Mouse (Mus musculus): ENCODE data around the gene Tbc1d1. TPM values are rescaled to one million over a fixed set of nuclear protein-coding genes. Genes with fewer than 3 reads are reported as not detected.

Tbc1d1 gene
- total and polyA plus RNA-seq, 3 experiments: 26.0 to 38.6 (median 31.9) TPM

GRCm38 (mm10) chr5:64243666-64244065 lies 87.6 kb downstream of the Tbc1d1 start:
- in situ Hi-C loops (cut with MboI; ENCODE audit: low pct_ligation_motif_present, low pct_unique_long_range_greater_than_20kb, low sequenced_read_pairs) (loop anchor here (5.0 kb wide), 1 partner anchor 36 kb away; no protein-coding TSS in a partner anchor), dilution Hi-C loops (cut with MboI; ENCODE audit: extremely low pct_ligation_motif_present, extremely low pct_unique_long_range_greater_than_20kb, low sequenced_read_pairs) (no loop called here)
- peaks cover 15 to 61% of the 10 kb centered on the region in 2 experiments for H3K4me1 ChIP-seq (ENCODE audit: control insufficient read depth in 1 of 2, insufficient read depth in 2 of 2)

GRCm38 (mm10) chr5:64244283-64244682 lies 88.2 kb downstream of the Tbc1d1 start:
- in situ Hi-C loops (cut with MboI; ENCODE audit: low pct_ligation_motif_present, low pct_unique_long_range_greater_than_20kb, low sequenced_read_pairs) (loop anchor here (5.0 kb wide), 1 partner anchor 37 kb away; no protein-coding TSS in a partner anchor), dilution Hi-C loops (cut with MboI; ENCODE audit: extremely low pct_ligation_motif_present, extremely low pct_unique_long_range_greater_than_20kb, low sequenced_read_pairs) (no loop called here)
- Histone ChIP-seq H3K79me2 (replicated peaks; ENCODE audit: control insufficient read depth, extremely low read depth, insufficient read depth, poor library complexity, severe bottlenecking) (no peaks in the 10 kb centered on the region; the same call in 1 of the 2 replicates), H3K9ac (ENCODE audit: insufficient read depth, low read depth) (no peak overlapping the region), H3K27me3 (replicated peaks) (no peaks in the 10 kb centered on the region), H3K27ac (ENCODE audit: insufficient read depth, low read depth) (no peak overlapping the region), H3K4me3 (replicated peaks in 1 of 3; ENCODE audit: low read depth in 2 of 3, low read length in 2 of 3, poor library complexity in 1 of 3) (no peak overlapping the region), H3K4me1 (ENCODE audit: control insufficient read depth in 1 of 2, insufficient read depth in 2 of 2) (peaks cover 15 to 55% of the 10 kb centered on the region in 2 experiments), H3K9me3 (replicated peaks; ENCODE audit: low read length) (no peaks in the 10 kb centered on the region), H3K36me3 (replicated peaks in 1 of 2; ENCODE audit: control insufficient read depth in 1 of 2, insufficient read depth in 1 of 2, low read length in 1 of 2) (peaks cover 0 to 24% of the 10 kb centered on the region in 2 experiments), H3K4me2 (ENCODE audit: insufficient read depth, low read depth, poor library complexity, severe bottlenecking) (no peak overlapping the region)
- no peak for TF ChIP-seq MAX (IDR thresholded peaks at IDR 0.05; ENCODE audit: low read length)
- no peak for TF ChIP-seq JUND (conservative IDR thresholded peaks at IDR 0.05; ENCODE audit: low read depth, low read length)
- no peak for TF ChIP-seq KAT2A (IDR thresholded peaks at IDR 0.05; ENCODE audit: insufficient replicate concordance, low read length)
- TF ChIP-seq SMC3 (IDR thresholded peaks at IDR 0.05; ENCODE audit: low read depth, low read length): no peak
- no peak for TF ChIP-seq ZNF384 (IDR thresholded peaks at IDR 0.05; ENCODE audit: low read depth, low read length)
- no peak for TF ChIP-seq GABPA (IDR thresholded peaks at IDR 0.05; ENCODE audit: insufficient replicate concordance, low read depth, low read length)
- no peak for TF ChIP-seq E2F4 (IDR thresholded peaks at IDR 0.05; ENCODE audit: insufficient replicate concordance, low read depth, low read length)
- TF ChIP-seq MYC (IDR thresholded peaks at IDR 0.05; ENCODE audit: low read depth, low read length): no peak
- no peak for TF ChIP-seq TCF12 (IDR thresholded peaks at IDR 0.05; ENCODE audit: low read depth, low read length)
- TF ChIP-seq USF1 (IDR thresholded peaks at IDR 0.05; ENCODE audit: low read depth, low read length): no peak
- TF ChIP-seq HCFC1 (IDR thresholded peaks at IDR 0.05; ENCODE audit: low read depth, low read length): no peak
- DNase-seq (ENCODE audit: extremely low read depth): no peak

More at GRCm38 (mm10) chr5:64243666-64244065, 87.6 kb downstream of the Tbc1d1 start:
- peaks cover 0 to 24% of the 10 kb centered on the region in 2 experiments for H3K36me3 ChIP-seq (replicated peaks in 1 of 2; ENCODE audit: control insufficient read depth in 1 of 2, insufficient read depth in 1 of 2, low read length in 1 of 2)
- DNase-seq (ENCODE audit: extremely low read depth): no peak
- H3K9ac ChIP-seq (ENCODE audit: insufficient read depth, low read depth): no peak overlapping the region
- H3K4me2 ChIP-seq (ENCODE audit: insufficient read depth, low read depth, poor library complexity, severe bottlenecking): no peak overlapping the region
- no peaks in the 10 kb centered on the region for H3K9me3 ChIP-seq (replicated peaks; ENCODE audit: low read length)
- H3K4me3 ChIP-seq (replicated peaks in 1 of 3; ENCODE audit: low read depth in 2 of 3, low read length in 2 of 3, poor library complexity in 1 of 3): no peak overlapping the region
- H3K79me2 ChIP-seq (replicated peaks; ENCODE audit: control insufficient read depth, extremely low read depth, insufficient read depth, poor library complexity, severe bottlenecking): no peaks in the 10 kb centered on the region; the same call in 1 of the 2 replicates
- no peak for TF ChIP-seq BHLHE40 (IDR thresholded peaks at IDR 0.05; ENCODE audit: low read depth, low read length)
- no peak for TF ChIP-seq NRF1 (IDR thresholded peaks at IDR 0.05; ENCODE audit: low read depth, low read length)
- no peak for TF ChIP-seq USF2 (conservative IDR thresholded peaks at IDR 0.05; ENCODE audit: low read depth, low read length)
- TF ChIP-seq RAD21 (IDR thresholded peaks at IDR 0.05; ENCODE audit: low read depth, low read length): no peak
- TF ChIP-seq MAZ (IDR thresholded peaks at IDR 0.05; ENCODE audit: low read depth, low read length): no peak
- TF ChIP-seq PAX5 (IDR thresholded peaks at IDR 0.05; ENCODE audit: low read length): no peak
- no peak for TF ChIP-seq SMC3 (IDR thresholded peaks at IDR 0.05; ENCODE audit: low read depth, low read length)
- TF ChIP-seq HCFC1 (IDR thresholded peaks at IDR 0.05; ENCODE audit: low read depth, low read length): no peak
- no peak for TF ChIP-seq MAX (IDR thresholded peaks at IDR 0.05; ENCODE audit: low read length)
- TF ChIP-seq MAFK (IDR thresholded peaks at IDR 0.05; ENCODE audit: insufficient replicate concordance, low read length): no peak
- TF ChIP-seq TCF12 (IDR thresholded peaks at IDR 0.05; ENCODE audit: low read depth, low read length): no peak
- TF ChIP-seq ETS1 (conservative IDR thresholded peaks at IDR 0.05; ENCODE audit: low read depth, low read length): no peak
- TF ChIP-seq EP300 (IDR thresholded peaks at IDR 0.05; ENCODE audit: low read length): no peak
- TF ChIP-seq RCOR1 (conservative IDR thresholded peaks at IDR 0.05; ENCODE audit: low read depth, low read length): no peak
- no peaks in the 10 kb centered on the region for H3K27me3 ChIP-seq (replicated peaks)
- no peak overlapping the region for H3K27ac ChIP-seq (ENCODE audit: insufficient read depth, low read depth)
